ENCODE assay signal across 15 mouse cellular contexts in the genomic region with DNA sequence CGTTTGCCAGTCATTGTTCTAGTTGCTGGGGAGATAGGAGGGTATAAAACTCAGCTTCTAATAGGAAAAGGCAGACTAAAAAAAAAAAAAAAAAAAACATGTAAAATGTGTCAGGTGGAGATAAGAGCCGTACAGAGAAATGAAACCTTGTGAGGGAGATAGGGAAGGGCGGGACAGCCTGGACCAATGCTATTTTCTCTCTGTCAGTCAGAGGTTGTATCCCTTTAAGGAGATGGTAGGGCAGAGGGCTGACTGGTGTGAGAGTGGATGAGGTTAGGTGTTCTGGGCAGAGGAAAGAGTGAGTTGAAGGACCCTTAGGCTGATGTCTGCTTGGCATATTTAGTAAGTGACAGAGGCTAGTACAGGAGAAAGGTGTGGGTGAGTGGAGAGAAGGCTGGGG.
DNase-seq lines count a peak whose midpoint lies in the region; ATAC-seq and TF ChIP-seq lines count a peak whose summit lies in the region.
"Had no signal": no experiment of that assay in that cellular context is flagged by ENCODE, and none has a peak within 500 bp of the region (broad histone marks: within the 10 kb centered on the region; RNA-seq: fewer than 3 reads in every experiment).

No protein-coding gene starts in this region.

- H3K36me3 ChIP-seq in heart, embryonic 13.5 days: no peaks in the 10 kb centered on the region
- H3K36me3 ChIP-seq in stomach, embryonic 14.5 days (ENCODE audit: control insufficient read depth, insufficient read depth, low read length): no peaks in the 10 kb centered on the region
- no peaks in the 10 kb centered on the region for H3K36me3 ChIP-seq in stomach, postnatal 0 days (ENCODE audit: control insufficient read depth, insufficient read depth, low read length)
- H3K36me3 ChIP-seq in liver, embryonic 14.5 days (replicated peaks; ENCODE audit: control insufficient read depth, insufficient read depth, low read depth): no peaks in the 10 kb centered on the region
- H3K36me3 ChIP-seq: limb, embryonic 12.5 days; neural tube, embryonic 15.5 days had no signal

- peaks cover 35% of the 10 kb centered on the region for H3K4me1 ChIP-seq in heart, embryonic 13.5 days
- H3K4me1 ChIP-seq in stomach, embryonic 14.5 days (ENCODE audit: control insufficient read depth, insufficient read depth, low read length): no peaks in the 10 kb centered on the region
- H3K4me1 ChIP-seq in stomach, postnatal 0 days (replicated peaks; ENCODE audit: control insufficient read depth, insufficient read depth): no peaks in the 10 kb centered on the region
- H3K4me1 ChIP-seq in liver, embryonic 14.5 days (replicated peaks; ENCODE audit: control insufficient read depth in 2 of 2, insufficient read depth in 2 of 2, low read length in 1 of 2): peaks cover 50 to 55% of the 10 kb centered on the region in 2 experiments

- 39% methylated on average over 3 of the region's 3 CpGs for WGBS in heart, embryonic 13.5 days
- WGBS in stomach, embryonic 14.5 days: 79% methylated on average over 3 of the region's 3 CpGs
- WGBS in stomach, postnatal 0 days: 57% methylated on average over 3 of the region's 3 CpGs
- WGBS in liver, embryonic 14.5 days (ENCODE audit: insufficient replicate concordance): 14% methylated on average over 3 of the region's 3 CpGs

- DNase-seq in heart, postnatal 36 days: no peak
- no peak for DNase-seq in stomach, postnatal 0 days (ENCODE audit: low spot score)
- peak; percentile 87 to 91 (median 88) for DNase-seq in liver, embryonic 14.5 days (ENCODE audit: low read depth in 3 of 3, low spot score in 3 of 3)
- no peak for DNase-seq in urinary bladder, postnatal 10 days (ENCODE audit: low spot score)
- DNase-seq in gastrocnemius, adult 8-10 months (ENCODE audit: low spot score in 2 of 2): no peak
- DNase-seq in T-cell, adult 2 months (ENCODE audit: low spot score): no peak
- DNase-seq: adrenal gland, postnatal 10 days; cerebellum, postnatal 10 days; gastrocnemius, adult 2 months; kidney, adult 8-10 months had no signal

- peak overlapping the region; percentile 7; the same call in 1 of the 2 replicates for H3K4me2 ChIP-seq in heart, embryonic 13.5 days
- no peak overlapping the region for H3K4me2 ChIP-seq in stomach, embryonic 14.5 days (replicated peaks; ENCODE audit: low read depth, low read length)
- no peak overlapping the region for H3K4me2 ChIP-seq in stomach, postnatal 0 days (replicated peaks; ENCODE audit: low read depth)
- H3K4me2 ChIP-seq in liver, embryonic 14.5 days (ENCODE audit: low read depth): peak overlapping the region; percentile 81
- H3K4me2 ChIP-seq: limb, embryonic 12.5 days; neural tube, embryonic 15.5 days had no signal

- H3K9ac ChIP-seq in heart, embryonic 13.5 days: no peak overlapping the region
- no peak overlapping the region for H3K9ac ChIP-seq in stomach, embryonic 14.5 days (replicated peaks; ENCODE audit: low read depth, low read length)
- H3K9ac ChIP-seq in stomach, postnatal 0 days (ENCODE audit: low read length): no peak overlapping the region
- H3K9ac ChIP-seq in liver, embryonic 14.5 days (replicated peaks): peak overlapping the region; percentile 52
- H3K9ac ChIP-seq: limb, embryonic 12.5 days; neural tube, embryonic 15.5 days had no signal

- no peak overlapping the region; the same call in 1 of the 2 replicates for H3K27ac ChIP-seq in heart, embryonic 13.5 days (replicated peaks)
- no peak overlapping the region for H3K27ac ChIP-seq in stomach, embryonic 14.5 days (ENCODE audit: low read length)
- H3K27ac ChIP-seq in stomach, postnatal 0 days (replicated peaks): no peak overlapping the region
- H3K27ac ChIP-seq in liver, embryonic 14.5 days: peak overlapping the region; percentile 95
- H3K27ac ChIP-seq: gastrocnemius, adult 2 months; limb, embryonic 12.5 days; neural tube, embryonic 15.5 days had no signal

- no peak for TF ChIP-seq CTCF in stomach, postnatal 0 days (IDR thresholded peaks at IDR 0.05; ENCODE audit: low read depth)
- TF ChIP-seq CTCF in liver, embryonic 14.5 days (IDR thresholded peaks at IDR 0.05; ENCODE audit: low read depth): no peak

- H3K4me3 ChIP-seq in heart, embryonic 13.5 days: no peak overlapping the region
- no peak overlapping the region for H3K4me3 ChIP-seq in stomach, embryonic 14.5 days (ENCODE audit: low read depth, low read length)
- no peak overlapping the region for H3K4me3 ChIP-seq in stomach, postnatal 0 days (ENCODE audit: low read depth, low read length)
- H3K4me3 ChIP-seq in liver, embryonic 14.5 days (ENCODE audit: insufficient read depth in 1 of 2, low read depth in 2 of 2, low read length in 2 of 2): peak overlapping the region; percentile 41 to 43
- H3K4me3 ChIP-seq: gastrocnemius, adult 2 months; limb, embryonic 12.5 days; neural tube, embryonic 15.5 days had no signal

- TF ChIP-seq EP300 in stomach, postnatal 0 days (optimal IDR thresholded peaks at IDR 0.05): no peak
- TF ChIP-seq EP300 in liver, embryonic 14.5 days (IDR thresholded peaks at IDR 0.05; ENCODE audit: low read depth): peak; percentile 95

- no peaks in the 10 kb centered on the region for H3K27me3 ChIP-seq in heart, embryonic 13.5 days (replicated peaks)
- no peaks in the 10 kb centered on the region for H3K27me3 ChIP-seq in stomach, embryonic 14.5 days (ENCODE audit: control insufficient read depth, insufficient read depth, low read length)
- no peaks in the 10 kb centered on the region for H3K27me3 ChIP-seq in stomach, postnatal 0 days (ENCODE audit: control insufficient read depth, insufficient read depth, low read length)
- no peaks in the 10 kb centered on the region for H3K27me3 ChIP-seq in liver, embryonic 14.5 days (ENCODE audit: control insufficient read depth, insufficient read depth, low read length)
- H3K27me3 ChIP-seq: limb, embryonic 12.5 days; neural tube, embryonic 15.5 days had no signal

- ATAC-seq in heart, embryonic 13.5 days (ENCODE audit: extremely low read depth, insufficient number of reproducible peaks, low FRiP score, low TSS enrichment): peak; percentile 74
- ATAC-seq in stomach, embryonic 14.5 days (ENCODE audit: insufficient number of reproducible peaks, insufficient read depth, low FRiP score, low read depth): peak; percentile 84; the same call in 1 of the 2 replicates
- no peak for ATAC-seq in stomach, postnatal 0 days (ENCODE audit: low FRiP score, low TSS enrichment)
- peak; percentile 99 for ATAC-seq in liver, embryonic 14.5 days (ENCODE audit: insufficient read depth)
- ATAC-seq: Patski had no signal

- no peaks in the 10 kb centered on the region for H3K9me3 ChIP-seq in heart, embryonic 13.5 days
- H3K9me3 ChIP-seq in stomach, embryonic 14.5 days (ENCODE audit: control insufficient read depth, low read depth, low read length): no peaks in the 10 kb centered on the region
- H3K9me3 ChIP-seq in stomach, postnatal 0 days (ENCODE audit: control insufficient read depth, low read length): no peaks in the 10 kb centered on the region
- H3K9me3 ChIP-seq in liver, embryonic 14.5 days (ENCODE audit: control insufficient read depth, low read length): no peaks in the 10 kb centered on the region
- H3K9me3 ChIP-seq: limb, embryonic 12.5 days; neural tube, embryonic 15.5 days had no signal

- intact Hi-C loops in heart, postnatal 36 days (cut with DNase I): no loop called here

Comparison
In these comparisons a context has a peak if more than half of its experiments do, and no peak if none do; other contexts are left out.
1. H3K4me2 ChIP-seq: peak in heart, embryonic 13.5 days (single experiment) and liver, embryonic 14.5 days (single experiment); none in stomach, embryonic 14.5 days (single experiment) and stomach, postnatal 0 days (single experiment).
2. H3K4me3 ChIP-seq: peak in liver, embryonic 14.5 days (2 of 2); none in heart, embryonic 13.5 days (single experiment), stomach, embryonic 14.5 days (single experiment) and stomach, postnatal 0 days (single experiment).
3. DNase-seq: peak in liver, embryonic 14.5 days (3 of 3); none in heart, postnatal 36 days (0 of 2), stomach, postnatal 0 days (single experiment), urinary bladder, postnatal 10 days (single experiment), gastrocnemius, adult 8-10 months (0 of 2) and T-cell, adult 2 months (single experiment).